Mouse (Mus musculus) midbrain, embryonic 11.5 days (tissue): ENCODE results near the gene Ache. TPM values are rescaled to one million over a fixed set of nuclear protein-coding genes. Genes with fewer than 3 reads are reported as not detected.

Experiments
- ATAC-seq: fragments of 200-750 bp; cut with Nextera tagmentation; 2 replicates; pipeline ENCODE4 v1.8.0; 2017; ENCODE audit warnings: moderate TSS enrichment, moderate library complexity; ENCODE audit not compliant: low FRiP score
- DNase-seq: peaks from one replicate; pipeline ENCODE4 v3.0.0; 2015; ENCODE audit warnings: low spot score; ENCODE audit errors: missing footprints
- H3K27ac ChIP-seq: fragments of 300-500 bp; sonication (generic); 2 replicates; pipeline ENCODE4 v1.5.1; 2014; ENCODE audit warnings: low read depth, low read length
- H3K27me3 ChIP-seq: fragments of 300-500 bp; sonication (generic); 2 replicates; pipeline ENCODE4 v1.6.1; 2014; ENCODE audit warnings: mild to moderate bottlenecking, low read length, moderate library complexity, mixed read lengths; ENCODE audit not compliant: control insufficient read depth, insufficient read depth
- H3K36me3 ChIP-seq: fragments of 300-500 bp; sonication (generic); 2 replicates; pipeline ENCODE4 v1.6.1; 2014; ENCODE audit warnings: mild to moderate bottlenecking, low read length, moderate library complexity, mixed read lengths; ENCODE audit not compliant: control insufficient read depth, insufficient read depth
- H3K4me1 ChIP-seq: fragments of 300-500 bp; sonication (generic); 2 replicates; pipeline ENCODE4 v1.6.1; 2014; ENCODE audit warnings: low read length; ENCODE audit not compliant: control insufficient read depth, insufficient read depth
- H3K4me2 ChIP-seq: fragments of 300-500 bp; sonication (generic); 2 replicates; pipeline ENCODE4 v1.6.1; 2014; ENCODE audit warnings: mild to moderate bottlenecking, moderate library complexity
- H3K4me3 ChIP-seq: fragments of 300-500 bp; sonication (generic); 2 replicates; pipeline ENCODE4 v1.5.1; 2014; ENCODE audit warnings: low read depth, low read length
- H3K9ac ChIP-seq: fragments of 300-500 bp; sonication (generic); 2 replicates; pipeline ENCODE4 v1.6.1; 2014; ENCODE audit warnings: low read length
- H3K9me3 ChIP-seq: fragments of 300-500 bp; sonication (generic); 2 replicates; pipeline ENCODE4 v1.6.1; 2016; ENCODE audit warnings: low read length; ENCODE audit not compliant: control insufficient read depth
- WGBS: fragments of 180-500 bp; shearing (Covaris S2); extraction: QIAGEN DNeasy Blood & Tissue Kit; methylation state at CpG from one replicate; pipeline ENCODE4 v1.1.7; 2014; 5-methylcytosine and 5-hydroxymethylcytosine counted together
- polyA plus RNA-seq: library from polyadenylated mRNA; unstranded; fragments of >200 nt; fragmentation: Nextera tagmentation; extraction: Ambion mirVana; gene quantifications from 2 replicates; pipeline ENCODE4 v1.2.1, GENCODE M21; 2014

Ache gene
- polyA plus RNA-seq, 1 experiment from 2014 or later, result 3.6 TPM

- H3K9ac ChIP-seq, result peak overlapping the region; percentile 58
- peak overlapping the region; percentile 95 for H3K4me2 ChIP-seq
- H3K9me3 ChIP-seq, result no peaks in the 10 kb centered on the region
- ATAC-seq (peak; percentile 67), DNase-seq (peak; percentile 98)
- 2% methylated on average over 15 of the region's 16 CpGs for WGBS
- no peak overlapping the region for H3K27ac ChIP-seq
- peak overlapping the region; percentile 39 for H3K4me3 ChIP-seq
- peaks cover 19% of the 10 kb centered on the region for H3K4me1 ChIP-seq
- H3K36me3 ChIP-seq, result no peaks in the 10 kb centered on the region
- peaks cover 28% of the 10 kb centered on the region for H3K27me3 ChIP-seq
These were observed 676 bp upstream of the Ache start for GRCm38 (mm10) chr5:137286655-137287031.

DNA sequence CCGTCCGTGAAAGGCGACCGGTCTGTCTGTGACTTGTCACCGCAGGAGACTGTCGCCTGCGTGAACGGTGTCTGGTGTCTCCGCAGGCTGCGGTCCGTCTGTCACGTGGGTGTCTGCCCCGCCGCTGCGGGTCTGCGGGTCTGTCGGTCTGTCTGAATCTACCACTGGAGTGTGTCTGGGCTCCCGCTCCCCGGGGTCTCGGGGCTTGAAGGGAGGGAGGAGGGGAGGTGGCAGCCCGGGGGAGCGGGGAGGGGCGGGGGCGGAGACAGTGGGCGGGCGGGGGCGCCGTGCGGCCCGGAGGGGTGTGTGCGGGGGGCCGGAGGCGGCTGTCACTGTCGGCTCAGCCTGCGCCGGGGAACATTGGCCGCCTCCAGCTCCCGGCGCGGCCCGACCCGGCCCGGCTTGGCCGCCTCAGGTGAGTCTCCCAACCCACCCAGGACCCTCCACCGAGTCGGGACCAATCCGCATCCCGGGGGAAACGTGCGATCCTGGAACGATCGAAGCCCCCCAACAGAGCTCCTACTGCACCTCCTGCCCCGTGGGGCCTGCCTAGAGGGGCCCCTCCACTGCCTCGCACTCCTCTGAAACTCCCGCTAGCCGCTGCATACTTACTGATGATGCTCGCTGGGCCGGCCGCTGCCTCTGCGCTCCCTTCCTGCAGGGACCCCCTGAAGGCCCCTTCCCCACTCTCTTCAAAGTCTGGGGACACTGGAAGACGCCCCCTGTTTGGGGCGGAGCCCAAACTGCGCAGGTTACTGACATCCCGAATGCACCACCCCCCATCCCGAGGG is 829 bp downstream of the Ache start:
- peak; percentile 38 for ATAC-seq
- H3K4me1 ChIP-seq, result peaks cover 22% of the 10 kb centered on the region
- peak overlapping the region; percentile 42 for H3K4me3 ChIP-seq
- DNase-seq, result peak; percentile 93
- no peak overlapping the region; the same call in 1 of the 2 replicates for H3K27ac ChIP-seq
- no peaks in the 10 kb centered on the region for H3K9me3 ChIP-seq
- H3K36me3 ChIP-seq, result no peaks in the 10 kb centered on the region
- H3K27me3 ChIP-seq, result peaks cover 31% of the 10 kb centered on the region
- under 1% methylated on average over 54 of the region's 65 CpGs for WGBS
- H3K4me2 ChIP-seq, result peak overlapping the region; percentile 95
- peak overlapping the region; percentile 55 for H3K9ac ChIP-seq

GRCm38 (mm10) chr5:137288999-137289470 is 1.7 kb downstream of the Ache start:
- H3K9me3 ChIP-seq, result no peaks in the 10 kb centered on the region
- no peak overlapping the region for H3K27ac ChIP-seq
- H3K4me3 ChIP-seq, result peak overlapping the region; percentile 42
- DNase-seq (peak; percentile 93), ATAC-seq (no peak)
- H3K27me3 ChIP-seq, result peaks cover 31% of the 10 kb centered on the region
- H3K4me1 ChIP-seq, result peaks cover 27% of the 10 kb centered on the region
- peak overlapping the region; percentile 25; the same call in 1 of the 2 replicates for H3K9ac ChIP-seq
- peak overlapping the region; percentile 95 for H3K4me2 ChIP-seq
- no peaks in the 10 kb centered on the region for H3K36me3 ChIP-seq
- 3% methylated on average over 25 of the region's 25 CpGs for WGBS

DNA sequence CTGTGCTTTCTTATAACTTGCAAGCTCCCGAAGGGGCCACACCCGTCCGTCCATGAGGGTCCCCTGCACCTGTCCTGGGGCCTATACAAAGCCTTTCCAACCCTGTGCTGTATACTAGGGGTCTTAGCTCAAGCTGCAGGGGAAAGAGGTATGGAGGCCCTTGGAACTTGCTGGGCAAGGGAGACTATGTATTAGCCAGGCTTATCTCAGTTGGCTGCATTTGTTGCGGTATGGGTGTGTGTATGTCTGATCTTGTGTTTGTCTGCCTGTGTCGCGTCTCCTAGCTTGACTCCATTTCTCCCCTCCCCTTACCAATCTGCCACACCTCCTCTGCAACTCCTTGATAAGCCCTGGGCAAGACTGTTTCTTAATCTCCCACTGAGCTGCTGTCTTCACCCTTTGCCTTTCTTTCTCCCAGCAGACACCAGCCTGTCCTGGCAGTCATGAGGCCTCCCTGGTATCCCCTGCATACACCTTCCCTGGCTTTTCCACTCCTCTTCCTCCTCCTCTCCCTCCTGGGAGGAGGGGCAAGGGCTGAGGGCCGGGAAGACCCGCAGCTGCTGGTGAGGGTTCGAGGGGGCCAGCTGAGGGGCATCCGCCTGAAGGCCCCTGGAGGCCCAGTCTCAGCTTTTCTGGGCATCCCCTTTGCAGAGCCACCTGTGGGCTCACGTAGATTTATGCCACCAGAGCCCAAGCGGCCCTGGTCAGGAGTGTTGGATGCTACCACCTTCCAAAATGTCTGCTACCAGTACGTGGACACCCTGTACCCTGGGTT is 2.5 kb downstream of the Ache start:
- ATAC-seq (no peak), DNase-seq (peak; percentile 78)
- no peak overlapping the region; the same call in 1 of the 2 replicates for H3K27ac ChIP-seq
- peaks cover 31% of the 10 kb centered on the region for H3K27me3 ChIP-seq
- H3K4me2 ChIP-seq, result no peak overlapping the region; the same call in 1 of the 2 replicates
- 48% methylated on average over 13 of the region's 13 CpGs for WGBS
- no peaks in the 10 kb centered on the region for H3K9me3 ChIP-seq
- H3K36me3 ChIP-seq, result no peaks in the 10 kb centered on the region
- 0 out of 2 replicates have a peak overlapping the region, but pooled peaks have one; percentile 25 for H3K9ac ChIP-seq
- H3K4me3 ChIP-seq, result peak overlapping the region; percentile 42; the same call in 1 of the 2 replicates
- peaks cover 28% of the 10 kb centered on the region for H3K4me1 ChIP-seq

- whole genome bisulfite sequencing, result 23% methylated on average over 15 of the region's 15 CpGs
- no peak overlapping the region for H3K4me3 ChIP-seq
- no peaks in the 10 kb centered on the region for H3K36me3 ChIP-seq
- no peak overlapping the region for H3K9ac ChIP-seq
- peaks cover 34% of the 10 kb centered on the region for H3K4me1 ChIP-seq
- H3K4me2 ChIP-seq, result peak overlapping the region; percentile 15; the same call in 1 of the 2 replicates
- H3K27ac ChIP-seq, result no peak overlapping the region
- peak; percentile 92 for DNase-seq
- H3K9me3 ChIP-seq, result no peaks in the 10 kb centered on the region
- no peak for ATAC-seq
- peaks cover 31% of the 10 kb centered on the region for H3K27me3 ChIP-seq
These were observed 3.4 kb downstream of the Ache start for GRCm38 (mm10) chr5:137290677-137291076.

GRCm38 (mm10) chr5:137291381-137291926 is 4.1 kb downstream of the Ache start:
- Histone ChIP-seq H3K27me3 (peaks cover 31% of the 10 kb centered on the region), H3K36me3 (peaks cover 7% of the 10 kb centered on the region), H3K9me3 (no peaks in the 10 kb centered on the region), H3K4me2 (no peak overlapping the region), H3K9ac (no peak overlapping the region), H3K4me3 (no peak overlapping the region), H3K4me1 (peaks cover 34% of the 10 kb centered on the region), H3K27ac (no peak overlapping the region)
- 76% methylated on average over 15 of the region's 15 CpGs for WGBS
- ATAC-seq, result no peak
- peak; percentile 76 for DNase-seq

- ATAC-seq, result 0 out of 2 replicates have a peak, but pooled peaks have one; percentile 22
- H3K4me1 ChIP-seq, result peaks cover 21% of the 10 kb centered on the region
- H3K27me3 ChIP-seq, result peaks cover 24% of the 10 kb centered on the region
- H3K4me3 ChIP-seq, result peak overlapping the region; percentile 39
- peak overlapping the region; percentile 66 for H3K4me2 ChIP-seq
- 0 out of 2 replicates have a peak overlapping the region, but pooled peaks have one; percentile 68 for H3K27ac ChIP-seq
- no peaks in the 10 kb centered on the region for H3K9me3 ChIP-seq
- peak overlapping the region; percentile 69 for H3K9ac ChIP-seq
- under 1% methylated on average over 15 of the region's 15 CpGs for WGBS
- DNase-seq, result peak; percentile 95
- H3K36me3 ChIP-seq, result peaks cover 23% of the 10 kb centered on the region
These were observed 6.0 kb downstream of the Ache start for GRCm38 (mm10) chr5:137293282-137293681.

- Histone ChIP-seq H3K4me1 (peaks cover 15% of the 10 kb centered on the region), H3K4me3 (peak within 1 kb of the TSS; percentile 39)
- WGBS, result under 1% methylated on average over 52 of the region's 52 CpGs
These were observed 6.8 kb downstream of the Ache start, which contains the start of gene Ufsp1 for GRCm38 (mm10) chr5:137293839-137294743. TSS of gene Ufsp1 (plus strand) at chr5:137294629.

More at GRCm38 (mm10) chr5:137293839-137294743, 6.8 kb downstream of the Ache start, which contains the start of gene Ufsp1:
- Histone ChIP-seq H3K36me3 (peaks cover 31% of the 10 kb centered on the region), H3K4me2 (peak within 1 kb of the TSS; percentile 66), H3K27ac (peak within 1 kb of the TSS; percentile 80), H3K9ac (peak within 1 kb of the TSS; percentile 81), H3K27me3 (peaks cover 17% of the 10 kb centered on the region), H3K9me3 (no peaks in the 10 kb centered on the region)
- peak; percentile 95 for ATAC-seq
- peak; percentile 100 for DNase-seq
